Mouse (Mus musculus) intestine, embryonic 16.5 days (tissue): Measurements from ENCODE around the gene Polr2g. TPM values are rescaled to one million over a fixed set of nuclear protein-coding genes. Genes with fewer than 3 reads are reported as not detected.

Source experiments
- ATAC-seq: fragments of 200-750 bp; cut with Nextera tagmentation; 2 replicates; pipeline ENCODE4 v1.8.0; 2017; ENCODE audit warnings: moderate TSS enrichment, moderate library complexity
- H3K27ac ChIP-seq: fragments of 300-500 bp; sonication (generic); 2 replicates; pipeline ENCODE4 v1.5.1; 2014; ENCODE audit warnings: mild to moderate bottlenecking, low read length
- H3K27me3 ChIP-seq: fragments of 300-500 bp; sonication (generic); replicated peaks from 2 replicates; pipeline ENCODE4 v1.6.1; 2014; ENCODE audit warnings: low read length, control low read depth, mixed read lengths; ENCODE audit not compliant: control insufficient read depth, insufficient read depth
- H3K36me3 ChIP-seq: fragments of 300-500 bp; sonication (generic); 2 replicates; pipeline ENCODE4 v1.6.1; 2014; ENCODE audit warnings: low read length, control low read depth; ENCODE audit not compliant: control insufficient read depth, insufficient read depth
- H3K4me1 ChIP-seq: fragments of 300-500 bp; sonication (generic); 2 replicates; pipeline ENCODE4 v1.6.1; 2014; ENCODE audit warnings: low read length, control low read depth, mixed read lengths; ENCODE audit not compliant: control insufficient read depth, insufficient read depth
- H3K4me2 ChIP-seq: fragments of 300-500 bp; sonication (generic); 2 replicates; pipeline ENCODE4 v1.6.1; 2014; ENCODE audit warnings: low read depth, low read length, control low read depth
- H3K4me3 ChIP-seq: fragments of 300-500 bp; sonication (generic); 2 replicates; pipeline ENCODE4 v1.5.1; 2014; ENCODE audit warnings: mild to moderate bottlenecking, low read length
- H3K9ac ChIP-seq: fragments of 300-500 bp; sonication (generic); 2 replicates; pipeline ENCODE4 v1.6.1; 2014; ENCODE audit warnings: low read depth, low read length
- H3K9me3 ChIP-seq: fragments of 300-500 bp; sonication (generic); 2 replicates; pipeline ENCODE4 v1.6.1; 2016; ENCODE audit warnings: low read length, control low read depth; ENCODE audit not compliant: control insufficient read depth
- WGBS: fragments of 180-500 bp; shearing (Covaris S2); extraction: QIAGEN DNeasy Blood & Tissue Kit; methylation state at CpG from one replicate; pipeline ENCODE4 v1.1.7; 2014; 5-methylcytosine and 5-hydroxymethylcytosine counted together
- polyA plus RNA-seq: library from polyadenylated mRNA; unstranded; fragments of >200 nt; fragmentation: Nextera tagmentation; extraction: Ambion mirVana; gene quantifications from 2 replicates; pipeline ENCODE4 v1.2.1, GENCODE M21; 2015

Polr2g gene
- polyA plus RNA-seq, 1 experiment from 2014 or later = 138 TPM

GRCm38 (mm10) chr19:8745382-8745781 is 53.0 kb downstream of the Polr2g start:
- 97% methylated on average over 1 of the region's 1 CpGs for WGBS
- H3K27ac ChIP-seq = no peak overlapping the region
- H3K4me3 ChIP-seq = no peak overlapping the region
- peaks cover 13% of the 10 kb centered on the region for H3K4me1 ChIP-seq
- H3K9ac ChIP-seq = no peak overlapping the region
- H3K9me3 ChIP-seq = no peaks in the 10 kb centered on the region
- peaks cover 27% of the 10 kb centered on the region for H3K36me3 ChIP-seq
- H3K27me3 ChIP-seq = no peaks in the 10 kb centered on the region
- no peak for ATAC-seq
- H3K4me2 ChIP-seq = no peak overlapping the region

Other genes with a start within 250 kb of the Polr2g start
- gene Slc22a8, start 207.3 kb downstream of the Polr2g start, polyA plus RNA-seq = 0.04 and 0.05 TPM in 2 replicates
- gene Slc22a6, start 180.5 kb downstream of the Polr2g start, polyA plus RNA-seq = not detected in 2 replicates
- 1.2 TPM in 2 replicates for gene Chrm1, start 134.8 kb downstream of the Polr2g start, polyA plus RNA-seq
- gene Slc3a2, start 75.2 kb downstream of the Polr2g start, polyA plus RNA-seq = 211 and 225 TPM in 2 replicates
- 78.1 and 88.7 TPM in 2 replicates for gene Wdr74, start 62.8 kb downstream of the Polr2g start, polyA plus RNA-seq
- 0.91 and 1.6 TPM in 2 replicates for gene 1700092M07Rik, start 57.9 kb downstream of the Polr2g start, polyA plus RNA-seq
- gene Stx5a, start 57.2 kb downstream of the Polr2g start, polyA plus RNA-seq = 120 and 124 TPM in 2 replicates
- 133 and 137 TPM in 2 replicates for gene Nxf1, start 41.5 kb downstream of the Polr2g start, polyA plus RNA-seq
- gene Tmem223, start 27.6 kb downstream of the Polr2g start, polyA plus RNA-seq = 161 and 164 TPM in 2 replicates
- 110 and 120 TPM in 2 replicates for gene Tmem179b, start 24.1 kb downstream of the Polr2g start, polyA plus RNA-seq
- 24.0 and 25.0 TPM in 2 replicates for gene Taf6l, start 12.2 kb downstream of the Polr2g start, polyA plus RNA-seq
- 3.6 and 4.1 TPM in 2 replicates for gene Zbtb3, start 4.0 kb upstream of the Polr2g start, polyA plus RNA-seq
- 36.0 and 44.0 TPM in 2 replicates for gene Ttc9c, start 20.8 kb upstream of the Polr2g start, polyA plus RNA-seq
- 3.7 and 4.3 TPM in 2 replicates for gene Hnrnpul2, start 21.4 kb upstream of the Polr2g start, polyA plus RNA-seq
- gene AC129217.1, start 31.2 kb upstream of the Polr2g start, polyA plus RNA-seq = not detected in 2 replicates
- 48.5 and 49.7 TPM in 2 replicates for gene Bscl2, start 38.9 kb upstream of the Polr2g start, polyA plus RNA-seq
- 13.3 and 14.3 TPM in 2 replicates for gene Gng3, start 40.6 kb upstream of the Polr2g start, polyA plus RNA-seq
- 1.6 and 1.7 TPM in 2 replicates for gene Lrrn4cl, start 52.2 kb upstream of the Polr2g start, polyA plus RNA-seq
- gene Ubxn1, start 72.9 kb upstream of the Polr2g start, polyA plus RNA-seq = 158 and 170 TPM in 2 replicates
- 60.7 and 61.2 TPM in 2 replicates for gene Uqcc3, start 82.3 kb upstream of the Polr2g start, polyA plus RNA-seq
- gene Lbhd1, start 85.2 kb upstream of the Polr2g start, polyA plus RNA-seq = 60.7 and 74.8 TPM in 2 replicates
- not detected in 2 replicates for gene Gm49403, start 85.4 kb upstream of the Polr2g start, polyA plus RNA-seq
- gene 1810009A15Rik, start 90.3 kb upstream of the Polr2g start, polyA plus RNA-seq = 79.5 and 89.2 TPM in 2 replicates
- not detected in 2 replicates for gene Gm49416, start 90.3 kb upstream of the Polr2g start, polyA plus RNA-seq
- gene Ints5, start 94.4 kb upstream of the Polr2g start, polyA plus RNA-seq = 39.2 and 40.9 TPM in 2 replicates
- gene Ganab, start 99.5 kb upstream of the Polr2g start, polyA plus RNA-seq = 95.7 and 100 TPM in 2 replicates
- 44.0 and 45.4 TPM in 2 replicates for gene B3gat3, start 121.8 kb upstream of the Polr2g start, polyA plus RNA-seq
- gene Rom1, start 130.8 kb upstream of the Polr2g start, polyA plus RNA-seq = 3.1 and 3.3 TPM in 2 replicates
- gene Eml3, start 131.0 kb upstream of the Polr2g start, polyA plus RNA-seq = 22.6 and 23.5 TPM in 2 replicates
- gene Mta2, start 143.3 kb upstream of the Polr2g start, polyA plus RNA-seq = 119 and 130 TPM in 2 replicates
- 30.1 and 31.7 TPM in 2 replicates for gene Tut1, start 155.3 kb upstream of the Polr2g start, polyA plus RNA-seq
- gene Eef1g, start 168.5 kb upstream of the Polr2g start, polyA plus RNA-seq = 392 and 445 TPM in 2 replicates
- gene Ahnak, start 190.7 kb upstream of the Polr2g start, polyA plus RNA-seq = 16.5 and 20.8 TPM in 2 replicates